Mouse (Mus musculus): ENCODE measurements around the gene Gjc2. TPM values are rescaled to one million over a fixed set of nuclear protein-coding genes. Genes with fewer than 3 reads are reported as not detected.

Gjc2 gene
- polyA plus RNA-seq, 2 experiments from 2014 or later, result not detected

DNA sequence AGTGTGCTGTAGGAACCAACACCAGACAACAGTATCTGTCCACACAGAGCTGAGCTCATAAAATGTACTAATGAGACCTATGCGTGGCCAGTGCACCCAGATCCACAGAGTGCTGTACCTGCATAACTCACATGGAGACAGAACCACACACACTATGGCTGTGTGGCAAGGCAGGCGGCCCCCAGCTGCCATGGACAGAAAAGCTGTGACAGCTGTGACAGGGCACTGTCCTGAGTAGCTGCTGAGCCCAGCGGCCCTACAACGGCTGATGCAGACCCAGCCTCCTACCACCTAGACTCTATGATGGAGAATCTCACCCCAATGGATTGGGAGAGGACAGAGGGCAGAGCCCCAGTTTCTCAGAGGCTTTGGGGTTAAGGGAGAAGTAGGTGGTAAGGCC lies 23.5 kb downstream of the Gjc2 start:
- ATAC-seq, result no peak

DNA sequence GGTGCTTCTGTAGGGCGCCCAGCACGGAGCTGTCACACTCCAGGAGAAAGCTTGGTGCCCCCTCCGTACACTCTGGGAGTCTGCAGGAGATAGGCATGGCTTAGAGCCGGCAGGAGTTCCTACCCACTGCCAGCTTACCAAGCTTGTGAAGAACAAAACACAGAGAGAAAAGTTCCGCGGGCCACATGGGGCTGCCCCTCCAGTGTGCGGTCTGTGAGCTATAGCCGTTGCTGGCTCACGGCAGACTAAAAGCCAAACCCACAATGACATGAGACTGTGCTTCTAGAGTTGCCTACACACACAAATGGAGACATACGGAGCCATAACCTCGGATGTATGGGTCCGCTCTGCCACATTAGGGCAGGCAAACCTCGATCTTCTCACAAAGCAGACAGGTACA lies 23.9 kb downstream of the Gjc2 start:
- ATAC-seq, result no peak

DNA sequence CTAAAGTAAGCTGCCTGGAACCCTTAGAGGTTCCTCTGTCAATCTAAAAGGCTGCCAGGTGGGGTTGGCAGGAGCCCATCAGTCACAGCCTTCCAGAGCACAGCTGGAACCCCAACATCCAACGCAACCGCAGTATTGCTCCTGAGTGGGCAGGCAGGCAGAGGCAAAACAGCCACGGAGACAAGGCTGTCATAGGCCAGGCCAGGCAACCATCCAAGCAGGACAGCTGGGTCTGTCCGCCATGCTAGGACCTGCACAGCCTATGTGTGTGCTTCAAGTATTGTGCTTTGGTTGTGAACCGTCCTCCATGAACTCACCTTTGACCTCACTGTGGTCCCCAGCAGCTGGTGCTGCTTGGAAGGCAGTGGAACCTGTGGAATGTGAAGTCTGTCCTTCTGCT lies 27.1 kb downstream of the Gjc2 start:
- ATAC-seq, result no peak

DNA sequence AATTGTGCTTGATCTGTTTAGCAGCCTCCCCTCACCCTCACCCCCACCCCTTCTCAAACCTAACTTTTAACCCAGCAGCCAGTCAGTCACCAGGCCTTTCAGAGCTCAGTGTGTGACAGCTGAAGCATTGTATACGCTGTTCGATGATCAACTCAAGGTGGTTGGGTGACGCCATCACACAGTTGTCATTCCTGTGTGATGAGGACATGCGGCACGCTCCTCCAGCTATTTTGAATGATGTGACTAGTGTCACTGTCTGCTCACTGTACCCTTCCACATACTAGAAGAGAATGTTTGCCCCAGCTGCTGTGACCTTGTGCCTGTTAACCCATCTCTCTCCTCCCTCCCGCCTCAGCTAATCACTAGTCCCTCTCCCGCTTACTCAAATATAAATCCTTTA lies 28.8 kb downstream of the Gjc2 start:
- ATAC-seq, result no peak

DNA sequence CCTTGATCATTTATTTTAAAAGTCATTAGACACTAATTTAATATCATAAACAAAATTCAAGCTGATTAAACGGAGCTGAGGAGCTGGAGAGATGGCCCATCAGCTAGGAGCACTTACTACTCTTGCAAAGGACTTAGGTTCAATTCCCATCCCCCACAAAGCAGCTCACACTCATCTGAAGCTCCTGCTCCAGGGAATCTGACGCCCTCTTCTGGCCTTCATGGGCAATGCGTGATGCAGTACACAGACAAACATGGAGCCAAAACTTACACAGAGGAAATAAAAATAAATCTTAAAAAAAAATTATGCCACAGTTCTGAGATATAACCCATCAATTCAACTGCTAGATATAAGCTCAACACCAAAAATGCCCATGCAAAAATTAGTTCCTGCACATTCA lies 31.3 kb downstream of the Gjc2 start:
- ATAC-seq, result no peak

DNA sequence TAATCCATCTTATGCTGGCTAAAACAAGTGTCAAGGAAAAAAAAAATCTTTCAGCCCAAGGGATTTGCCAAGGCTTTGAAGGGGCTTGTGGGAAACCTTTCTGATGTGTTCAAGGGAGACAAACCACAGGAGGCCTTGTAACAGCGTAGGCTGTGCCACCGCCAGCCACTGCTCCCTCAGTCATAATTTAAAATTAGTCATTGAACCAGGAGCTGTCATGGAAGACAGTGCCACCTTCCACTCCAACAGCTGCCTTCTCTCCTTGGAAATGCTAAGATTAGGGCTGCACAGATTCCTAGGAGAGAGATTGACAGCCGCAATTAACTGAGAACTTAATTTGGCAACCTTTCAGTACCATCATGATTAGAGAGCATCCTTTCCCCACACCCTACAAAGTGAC lies 33.7 kb downstream of the Gjc2 start:
- ATAC-seq, result no peak

DNA sequence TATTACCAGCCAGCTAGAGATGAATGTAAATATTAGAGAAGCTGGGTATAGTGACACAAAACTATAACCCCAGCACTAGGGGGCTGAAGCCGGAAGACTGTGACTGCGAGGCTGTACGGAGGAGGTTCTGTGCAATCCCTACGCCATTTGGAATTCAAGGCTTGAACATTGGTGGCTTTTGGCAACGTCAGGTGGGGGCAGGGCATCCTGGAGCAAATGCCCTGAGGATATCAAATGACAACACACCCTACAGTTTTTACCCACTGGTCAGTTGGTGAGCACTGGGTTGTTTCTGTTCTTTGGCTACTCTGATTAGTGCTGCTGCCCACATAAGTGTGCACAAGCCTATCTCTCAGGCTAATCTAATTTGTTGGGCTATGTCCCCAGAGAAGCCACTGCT lies 40.1 kb downstream of the Gjc2 start:
- ATAC-seq, result no peak

DNA sequence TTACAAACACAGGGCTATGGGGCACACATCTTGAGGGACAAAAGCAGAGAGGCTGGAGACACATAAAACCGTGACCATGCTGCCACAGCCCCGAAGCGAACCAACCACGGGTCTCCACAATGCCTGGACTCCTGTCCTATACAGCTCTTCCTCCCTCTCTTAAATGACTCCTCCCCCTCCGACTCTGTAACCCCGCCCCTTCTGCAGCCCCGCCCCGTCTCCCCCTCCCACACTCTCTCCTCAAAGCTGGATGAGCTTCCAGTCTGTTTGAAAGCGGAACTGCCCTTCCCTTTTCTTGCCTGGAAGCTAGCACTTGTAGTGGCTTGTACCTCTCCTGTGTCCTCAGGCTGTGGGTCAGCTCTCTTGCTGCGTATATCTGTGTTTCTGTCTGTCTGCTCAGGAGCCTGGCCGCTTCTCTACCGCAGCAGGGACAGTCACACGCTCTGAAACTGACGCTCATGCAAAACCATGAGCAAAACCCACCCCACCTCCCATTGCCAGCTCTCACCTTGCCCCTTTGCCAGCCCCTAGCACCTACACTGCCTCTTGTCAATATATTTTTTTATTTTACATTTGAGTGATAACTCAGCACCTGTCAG lies 41.1 kb downstream of the Gjc2 start:
- no peak for ATAC-seq

DNA sequence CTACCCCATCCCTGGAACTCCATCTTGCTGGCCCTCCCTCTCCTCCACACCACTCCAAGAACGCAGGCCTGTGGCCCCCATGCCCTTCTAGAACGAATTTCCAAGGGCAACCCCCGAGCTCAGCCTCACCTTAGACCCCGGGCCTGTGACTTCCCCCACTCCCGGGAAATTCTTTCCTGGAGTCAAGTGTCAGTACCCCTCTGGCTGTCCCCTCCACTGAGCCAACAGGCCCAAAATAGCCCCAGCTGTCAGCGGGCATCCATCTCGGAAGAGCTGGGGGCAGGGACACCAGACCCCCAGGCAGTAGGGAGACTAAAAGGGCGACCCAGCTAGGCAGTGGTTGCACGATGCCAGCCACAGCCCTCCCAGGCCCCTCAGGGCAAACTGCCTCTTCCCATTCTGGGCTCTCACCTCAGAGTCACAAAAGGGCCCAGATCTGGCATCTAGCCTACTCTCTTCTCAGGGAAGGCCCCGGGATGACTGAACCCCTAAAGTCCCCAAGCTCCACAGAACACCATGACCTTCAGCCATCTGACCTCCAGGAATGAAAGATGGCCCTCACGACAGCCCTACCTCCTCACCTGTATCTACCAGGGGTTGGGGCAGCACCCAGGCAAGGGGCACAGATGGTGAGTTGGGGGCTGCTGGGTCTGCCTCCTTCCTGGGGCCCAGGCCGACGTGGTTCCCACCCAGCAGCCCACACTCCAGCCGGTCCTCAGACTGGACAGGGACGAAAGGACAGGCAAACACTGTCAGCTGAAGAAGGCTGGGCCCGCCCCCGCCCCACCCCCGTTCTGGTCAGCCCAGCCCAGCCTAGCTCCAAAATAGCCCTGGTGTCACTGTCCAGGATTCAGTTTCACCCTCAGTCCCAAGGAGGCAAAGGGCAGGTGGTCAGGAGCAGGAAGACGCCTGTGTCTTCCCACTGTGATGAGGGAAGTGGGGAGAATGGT lies 44.2 kb downstream of the Gjc2 start:
- ATAC-seq, result no peak

DNA sequence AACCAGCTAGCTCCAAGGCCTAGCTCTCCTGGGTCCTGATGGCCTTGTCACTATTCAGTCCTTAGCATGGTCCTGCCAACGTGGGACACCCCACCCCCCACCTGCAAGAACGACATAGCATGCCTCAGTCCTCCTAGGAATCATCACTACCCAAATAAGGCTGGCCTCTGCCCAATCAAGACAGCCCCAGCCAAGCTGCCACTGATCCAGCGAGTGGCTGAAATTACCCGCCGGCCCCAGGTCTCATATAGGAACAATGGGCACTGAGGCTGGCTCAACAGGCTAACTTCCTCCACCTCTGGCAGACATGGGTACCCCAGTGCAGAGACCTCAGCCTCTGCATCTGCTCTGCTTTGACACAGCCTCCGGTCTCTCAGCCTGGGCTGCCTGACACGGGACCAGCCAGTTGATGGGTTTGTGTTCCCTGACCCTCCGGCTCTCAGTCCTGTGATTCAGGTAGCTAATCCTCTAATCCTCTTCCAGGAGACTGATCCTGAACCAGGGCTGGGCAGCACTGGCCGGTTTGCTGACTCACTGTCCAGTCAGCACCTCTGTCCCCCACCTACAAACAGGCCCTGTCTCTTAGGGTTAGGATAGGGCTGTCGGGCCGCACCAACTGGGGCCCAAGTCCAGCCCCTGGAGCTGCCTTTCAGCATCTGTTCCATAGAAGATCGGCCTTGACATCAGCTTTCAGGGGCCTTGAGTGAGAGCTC lies 45.9 kb downstream of the Gjc2 start:
- ATAC-seq, result no peak

DNA sequence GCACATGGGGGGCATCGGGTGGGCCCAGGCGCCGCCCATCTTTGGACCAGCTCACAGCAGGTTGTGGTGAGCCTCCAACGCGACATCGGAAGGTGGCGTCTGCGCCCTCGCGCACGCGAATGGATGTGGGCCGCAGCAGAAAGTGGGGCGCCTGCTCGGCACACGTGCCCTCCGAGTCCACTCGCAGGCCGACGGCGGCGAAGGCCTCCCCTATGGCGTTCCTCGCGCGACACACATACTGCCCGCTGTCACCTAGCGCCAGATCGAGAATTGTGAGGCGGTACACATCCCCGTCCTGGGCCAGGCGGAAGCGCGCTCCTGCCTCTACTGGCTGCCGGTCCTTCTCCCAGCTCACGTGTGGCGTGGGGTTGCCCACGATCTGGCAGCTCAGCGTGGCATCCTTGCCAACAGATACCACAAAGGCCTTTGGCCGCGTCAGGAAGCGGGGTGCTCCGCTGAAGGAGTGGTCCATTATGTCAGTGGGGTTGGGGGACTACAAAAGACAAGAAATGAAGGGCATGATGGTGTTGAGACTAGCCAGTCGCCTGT lies 47.0 kb downstream of the Gjc2 start, which contains the start of gene Obscn:
TSS of gene Obscn (minus strand) at position 499 of the 549 bp plus-strand sequence.
- no peak for ATAC-seq

DNA sequence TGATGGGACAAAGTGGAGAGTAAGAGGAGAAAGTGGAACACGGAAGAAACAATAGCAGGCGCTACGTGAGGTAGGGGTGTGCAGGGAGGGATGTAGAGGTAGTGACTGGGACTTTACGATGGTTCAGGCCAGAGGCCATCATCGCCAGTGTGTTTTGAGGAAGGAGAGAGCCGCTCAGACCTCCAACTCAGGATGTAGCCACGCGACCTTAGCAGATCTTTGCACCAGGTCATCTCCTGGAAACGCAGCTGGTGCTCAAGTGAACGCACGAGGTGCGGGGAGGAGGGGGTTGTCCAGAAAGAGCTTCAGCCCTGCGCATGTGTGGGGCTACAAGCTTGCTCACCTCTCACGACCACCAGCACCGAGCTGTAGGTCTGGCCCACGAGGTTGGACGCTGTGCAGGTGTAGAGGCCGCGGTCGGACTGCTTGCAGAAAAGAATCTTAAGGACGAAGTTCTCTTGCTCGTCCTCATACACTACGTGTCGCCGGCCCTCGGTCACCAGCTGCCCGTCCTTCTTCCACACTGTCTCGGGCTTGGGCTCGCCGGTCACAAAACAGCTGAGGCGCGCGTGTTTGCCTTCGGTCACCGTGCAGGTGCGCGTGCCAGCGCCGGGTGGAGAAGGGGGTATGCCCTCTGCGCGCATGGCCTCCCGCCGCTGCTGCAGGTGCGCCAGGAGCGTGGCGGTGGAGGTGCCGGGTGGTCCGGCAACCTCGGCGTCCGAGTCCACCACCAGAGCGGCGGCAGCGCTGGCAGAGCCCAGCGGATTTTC lies 47.8 kb downstream of the Gjc2 start:
- ATAC-seq, result no peak

DNA sequence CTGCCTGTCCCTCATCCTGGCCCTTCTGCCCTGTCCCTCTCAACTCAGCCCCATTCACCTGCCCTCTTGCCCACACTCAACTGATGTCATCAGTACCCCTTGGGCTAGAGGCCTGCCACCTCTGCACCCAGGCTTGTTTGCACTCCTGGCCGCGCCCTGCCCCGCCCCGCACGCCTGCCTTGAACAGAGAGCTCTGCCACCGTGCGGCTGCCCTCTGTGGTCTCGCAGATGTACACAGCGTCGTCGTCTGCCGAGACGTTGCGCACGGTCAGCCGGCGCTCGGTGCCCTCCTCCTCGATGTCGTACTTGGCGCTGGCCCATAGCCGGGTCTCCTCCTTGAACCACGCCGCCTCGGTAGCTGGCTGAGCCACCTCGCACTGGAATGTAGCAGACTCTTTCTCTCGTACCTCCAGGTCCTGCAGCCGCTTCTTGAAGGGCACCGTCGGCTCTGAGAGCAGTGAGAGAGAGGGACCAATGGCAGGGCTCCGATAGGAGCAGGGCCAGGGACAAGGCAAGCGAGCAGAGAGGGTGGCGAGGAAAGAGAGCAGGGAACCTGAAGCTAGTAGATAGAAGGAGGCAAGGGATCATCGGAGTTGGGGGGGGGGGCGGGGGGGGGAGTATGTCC lies 48.5 kb downstream of the Gjc2 start:
- no peak for ATAC-seq

DNA sequence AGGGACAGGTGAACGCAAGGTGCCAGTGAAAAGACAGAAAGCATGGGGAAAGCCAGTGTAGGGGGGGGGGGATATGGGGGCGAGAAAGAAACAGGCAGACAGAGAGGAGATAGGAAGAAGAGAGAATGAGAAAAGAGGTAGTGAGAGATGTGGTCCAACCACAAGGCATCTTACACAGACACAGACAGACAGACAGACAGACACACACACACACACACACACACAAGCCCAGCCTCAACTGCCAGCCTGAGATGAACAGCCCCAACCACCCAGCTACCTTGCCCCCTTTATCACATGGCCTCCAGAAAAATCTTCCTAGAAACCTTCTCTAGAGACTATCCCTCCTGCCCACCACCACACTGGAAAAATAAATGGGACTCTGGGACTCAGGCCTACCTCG lies 50.9 kb downstream of the Gjc2 start:
- no peak for ATAC-seq

DNA sequence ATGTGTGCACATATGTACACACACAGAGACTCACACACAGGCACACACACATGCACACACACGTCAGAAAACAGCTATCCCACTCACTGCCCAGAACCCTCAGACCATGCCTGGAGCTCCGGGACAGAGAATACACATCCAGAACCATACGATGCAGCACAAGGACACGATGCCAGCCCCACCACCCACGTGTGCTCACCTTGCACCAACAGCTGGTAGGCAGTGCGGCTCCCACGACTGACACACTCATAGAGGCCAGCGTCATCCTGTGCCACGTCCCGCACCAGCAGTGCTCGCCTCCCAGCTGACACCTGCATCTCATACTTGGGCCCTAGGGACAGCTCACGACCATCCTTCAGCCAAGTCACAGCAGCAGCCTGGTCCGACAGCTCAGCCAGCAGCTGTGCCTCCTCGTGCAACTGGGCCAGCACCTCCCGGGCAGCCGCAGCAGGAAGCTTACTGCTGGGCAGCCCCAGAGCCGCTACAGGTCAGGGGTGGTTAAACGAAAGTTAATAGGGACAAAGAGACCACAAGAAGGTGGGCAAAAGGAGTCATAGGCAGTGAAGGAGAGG lies 51.6 kb downstream of the Gjc2 start:
- ATAC-seq, result no peak

DNA sequence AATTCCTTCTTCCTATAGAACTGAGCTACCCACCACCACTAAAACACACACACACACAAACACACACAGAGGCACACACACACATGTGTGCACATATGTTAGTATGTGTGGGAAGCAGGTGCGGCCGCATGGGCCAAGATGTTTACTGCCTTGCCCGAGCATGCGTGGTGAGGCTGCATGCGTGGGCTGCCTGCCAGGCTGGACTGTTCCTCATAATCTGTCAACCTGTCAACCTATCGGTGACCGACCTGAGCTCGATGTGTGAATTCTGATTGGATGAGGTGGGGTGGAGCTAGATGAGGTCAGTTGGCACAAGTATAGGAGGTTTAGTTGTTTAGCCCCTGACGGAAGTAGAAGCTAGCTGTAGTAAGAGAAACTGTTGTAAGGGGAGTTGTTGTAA lies 52.2 kb downstream of the Gjc2 start:
- ATAC-seq, result no peak

Other genes with a start within 250 kb of the Gjc2 start
- gene Rnf187, start 244.3 kb downstream of the Gjc2 start, polyA plus RNA-seq (2017; shearing (Covaris generic)), result 10 to 100 TPM; 11.4 to 17.9 TPM
- gene Hist3h2ba, start 234.3 kb downstream of the Gjc2 start, polyA plus RNA-seq (2017; shearing (Covaris generic)), result 1 to 10 TPM; 1.8 to 4.2 TPM
- 1 to 10 TPM; 3.5 to 5.4 TPM for gene Hist3h2a, start 228.5 kb downstream of the Gjc2 start, polyA plus RNA-seq (2017; shearing (Covaris generic))
- gene Trim17, start 228.5 kb downstream of the Gjc2 start, polyA plus RNA-seq (2017; shearing (Covaris generic)), result under 1 TPM; 0.17 to 0.20 TPM
- 10 to 100 TPM; 18.5 to 22.2 TPM for gene Trim11, start 205.1 kb downstream of the Gjc2 start, polyA plus RNA-seq (2017; shearing (Covaris generic))
- not detected for gene Obscn, start 46.8 kb downstream of the Gjc2 start, polyA plus RNA-seq (2017; shearing (Covaris generic))
- 1 to 10 TPM; 1.3 to 1.8 TPM for gene Iba57, start 19.5 kb downstream of the Gjc2 start, polyA plus RNA-seq (2017; shearing (Covaris generic))
- gene Guk1, start 9.0 kb upstream of the Gjc2 start, polyA plus RNA-seq (2017; shearing (Covaris generic)), result 10 to 100 TPM; 60.2 to 63.5 TPM
- 10 to 100 TPM; 49.4 to 50.0 TPM for gene Mrpl55, start 19.3 kb upstream of the Gjc2 start, polyA plus RNA-seq (2017; shearing (Covaris generic))
- 10 to 100 TPM; 17.5 to 18.7 TPM for gene 2310033P09Rik, start 25.1 kb upstream of the Gjc2 start, polyA plus RNA-seq (2017; shearing (Covaris generic))
- gene Arf1, start 45.1 kb upstream of the Gjc2 start, polyA plus RNA-seq (2017; shearing (Covaris generic)), result 100 to 1,000 TPM; 301 to 312 TPM
- gene Wnt3a, start 107.5 kb upstream of the Gjc2 start, polyA plus RNA-seq (2017; shearing (Covaris generic)), result under 1 TPM in 1 of 2 experiments, not detected in 1; 0.20 TPM
- not detected for gene Wnt9a, start 123.7 kb upstream of the Gjc2 start, polyA plus RNA-seq (2017; shearing (Covaris generic))
- gene Prss38, start 192.4 kb upstream of the Gjc2 start, polyA plus RNA-seq (2017; shearing (Covaris generic)), result not detected